Mouse (Mus musculus) myocyte (in vitro differentiated cells): ENCODE measurements around the gene Itprid1.

Experiments used
- MAX ChIP-seq: IDR thresholded peaks from one replicate; pipeline ENCODE4 v1.6.1; 2011; ENCODE audit warnings: low read depth, mild to moderate bottlenecking, control low read depth
- POLR2A ChIP-seq: IDR thresholded peaks from one replicate; pipeline ENCODE4 v1.6.1; 2011; ENCODE audit warnings: low read depth, mild to moderate bottlenecking, control low read depth, moderate library complexity; ENCODE audit not compliant: insufficient read length
- TCF3 ChIP-seq: IDR thresholded peaks from one replicate; pipeline ENCODE4 v1.6.1; 2011; ENCODE audit warnings: low read depth, control low read depth; ENCODE audit not compliant: insufficient read length

DNA sequence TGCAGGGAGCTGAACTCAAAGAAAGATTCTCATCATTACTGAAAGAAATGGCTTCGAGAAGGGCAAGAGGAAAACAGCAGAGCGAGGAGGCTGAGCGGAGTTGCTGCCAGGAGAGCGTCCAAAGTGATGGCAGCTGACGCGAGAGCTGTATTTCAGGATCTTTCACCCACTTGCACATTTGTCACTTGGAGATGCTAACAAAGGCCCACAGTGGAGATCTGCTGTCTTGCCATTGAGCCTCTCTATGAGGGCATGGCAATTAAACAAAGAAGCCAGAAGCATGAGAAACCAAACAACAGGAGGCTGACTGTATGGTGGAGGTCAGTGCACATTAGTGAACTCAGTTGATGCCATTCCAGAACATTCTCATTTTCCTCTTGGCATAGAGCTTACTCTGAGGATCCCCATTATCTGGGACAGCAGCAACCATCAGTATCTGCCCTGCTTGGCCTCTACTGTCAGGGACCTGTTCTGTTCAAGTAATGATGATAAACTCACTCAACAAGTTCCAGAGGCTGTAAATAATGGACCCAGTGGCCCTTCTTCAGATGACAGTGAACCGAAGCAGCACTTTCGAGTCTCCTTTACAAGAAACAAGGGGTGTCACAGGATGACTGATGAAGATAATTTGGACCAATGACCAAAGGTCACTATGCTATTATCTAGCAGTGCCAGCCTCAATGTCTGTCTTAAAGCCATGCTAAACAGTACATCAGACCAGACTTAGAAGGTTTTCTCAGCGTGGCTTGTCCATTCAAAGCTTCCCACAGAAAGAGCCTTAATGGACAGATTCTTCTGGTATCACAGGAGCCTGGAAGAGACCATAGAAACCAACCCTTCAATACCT lies 31.2 kb upstream of the Itprid1 start:
- TF ChIP-seq POLR2A (no peak), TCF3 (no peak), MAX (no peak)
